Mouse (Mus musculus): ENCODE data around the gene Nrros.

GRCm38 (mm10) chr16:32133148-32133547 is 32.2 kb downstream of the Nrros start:
- TF ChIP-seq CTCF (IDR thresholded peaks at IDR 0.05 in 2 of 3, conservative IDR thresholded peaks at IDR 0.05 in 1 of 3; ENCODE audit: control insufficient read depth in 1 of 3, insufficient read depth in 1 of 3, low read depth in 2 of 3, low read length in 3 of 3, poor library complexity in 1 of 3, severe bottlenecking in 1 of 3) = no peak
- no peak for TF ChIP-seq CHD2 (IDR thresholded peaks at IDR 0.05; ENCODE audit: low read length)
- TF ChIP-seq POLR2A (IDR thresholded peaks at IDR 0.05; ENCODE audit: control insufficient read depth in 1 of 2, insufficient read depth in 1 of 2, low read depth in 1 of 2, low read length in 2 of 2, poor library complexity in 1 of 2) = no peak
- TF ChIP-seq GATA1 (IDR thresholded peaks at IDR 0.05; ENCODE audit: low read depth, low read length) = no peak
- no peak for TF ChIP-seq POLR2AphosphoS2 (IDR thresholded peaks at IDR 0.05; ENCODE audit: low read length)
- TF ChIP-seq MYC (IDR thresholded peaks at IDR 0.05; ENCODE audit: low read depth, low read length) = no peak
- no peak for TF ChIP-seq MEF2A (IDR thresholded peaks at IDR 0.05; ENCODE audit: extremely low read depth, insufficient replicate concordance, low read depth, low read length, poor library complexity, severe bottlenecking)
- no peak for TF ChIP-seq SIN3A (IDR thresholded peaks at IDR 0.05; ENCODE audit: low read length)
